Mouse (Mus musculus) adrenal gland, adult (tissue): ENCODE measurements around the gene Lonp2.
A peak's percentile ranks its signal among the peaks of the same experiment; 100 is the strongest.

Experiments used
- DNase-seq, 2 experiments: peaks; one replicate each; pipeline ENCODE4 v3.0.0; 2022 to 2023; ENCODE audit warnings: low spot score in 1 of 2; ENCODE audit not compliant: inconsistent age in 2 of 2

Lonp2 gene

GRCm38 (mm10) chr8:86745935-86746441, 122.1 kb downstream of the Lonp2 start:
- peak; percentile 96 to 98 for DNase-seq

DNA sequence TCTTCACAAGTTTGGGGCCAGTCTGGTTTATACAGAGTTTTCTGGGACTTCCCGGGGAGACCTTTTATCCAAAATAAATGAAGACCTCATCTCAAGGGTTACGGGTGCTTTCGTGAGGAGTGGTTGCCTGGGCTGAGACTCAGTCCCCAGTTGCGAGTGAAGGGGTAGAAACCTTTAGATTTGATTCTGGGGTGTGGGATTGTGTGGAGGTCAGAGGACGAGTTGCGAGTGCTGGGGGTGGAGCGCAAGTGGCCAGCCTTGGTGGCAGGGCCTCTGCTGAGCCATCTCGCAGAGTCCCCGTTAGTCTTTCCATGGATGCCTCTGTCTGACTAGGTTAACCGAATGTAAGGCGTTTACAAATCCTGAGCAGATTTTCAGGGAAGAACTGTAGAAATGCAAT, 122.7 kb downstream of the Lonp2 start:
- DNase-seq, result peak in 1 of 2 experiments; percentile 57

DNA sequence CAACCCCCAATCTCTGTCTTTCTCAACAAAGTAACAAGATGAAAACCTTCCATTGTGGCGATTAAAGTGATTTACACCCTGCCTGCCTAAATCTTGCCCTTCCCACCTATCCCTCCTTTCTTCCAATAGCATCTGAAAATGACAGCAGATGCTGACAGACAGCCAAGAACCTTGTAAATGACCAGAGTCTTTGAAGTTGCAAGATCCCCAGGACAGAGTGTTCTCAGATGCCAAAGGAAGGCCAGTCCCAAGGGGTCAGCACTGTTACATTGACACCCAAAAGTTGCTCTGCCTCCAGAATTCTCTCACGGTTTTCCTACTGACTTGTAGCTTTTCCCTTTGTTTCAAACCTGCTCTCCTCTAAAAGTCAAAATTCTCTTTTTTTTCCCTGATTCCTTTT, 126.0 kb downstream of the Lonp2 start:
- peak; percentile 65 to 78 for DNase-seq

- peak; percentile 41 to 78 for DNase-seq
Measured at GRCm38 (mm10) chr8:86756948-86757733, 133.3 kb downstream of the Lonp2 start.

DNA sequence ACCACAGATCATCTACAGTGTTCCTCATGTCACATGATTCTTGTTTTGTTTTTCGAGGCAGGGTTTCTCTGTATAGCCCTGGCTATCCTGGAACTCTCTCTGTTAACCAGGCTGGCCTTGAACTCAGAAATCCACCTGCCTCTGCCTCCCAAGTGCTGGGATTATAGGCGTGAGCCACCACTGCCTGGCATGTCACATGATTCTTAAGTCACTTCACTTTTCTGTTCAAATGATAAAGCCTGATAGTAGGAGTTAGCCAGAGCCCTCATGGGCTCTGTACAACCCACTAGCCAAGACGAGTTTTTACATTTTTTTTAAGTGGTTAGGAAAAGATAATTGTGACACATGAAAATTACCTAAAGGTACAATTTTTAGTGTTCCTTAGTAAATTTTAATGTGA, 134.8 kb downstream of the Lonp2 start:
- DNase-seq, result no peak

GRCm38 (mm10) chr8:86759090-86759491, 135.2 kb downstream of the Lonp2 start:
- DNase-seq, result no peak

DNA sequence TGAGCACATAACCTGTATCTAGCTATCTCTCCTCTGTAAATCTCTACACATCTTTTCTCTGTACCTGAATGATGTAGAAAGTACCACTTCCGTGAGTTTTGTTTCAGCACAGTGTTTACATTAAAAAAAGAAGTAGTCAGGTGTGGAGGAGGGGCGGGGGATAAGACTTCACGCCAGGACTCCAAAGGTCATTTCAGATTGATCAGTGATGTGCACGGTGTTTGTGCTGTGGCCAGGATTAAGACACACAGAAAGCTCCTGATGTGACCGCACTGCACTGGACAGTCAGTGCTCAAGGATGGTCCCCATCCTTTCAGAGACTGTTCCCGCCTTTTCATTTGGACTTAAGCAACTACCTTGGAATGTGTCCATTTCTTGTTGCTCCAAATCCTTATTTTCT, 136.9 kb downstream of the Lonp2 start:
- DNase-seq, result no peak

- no peak for DNase-seq
Measured at GRCm38 (mm10) chr8:86762806-86763205, 139.0 kb downstream of the Lonp2 start.

GRCm38 (mm10) chr8:86765155-86765554, 141.3 kb downstream of the Lonp2 start:
- no peak for DNase-seq

- DNase-seq, result no peak
Measured at GRCm38 (mm10) chr8:86765669-86766068, 141.8 kb downstream of the Lonp2 start.

DNA sequence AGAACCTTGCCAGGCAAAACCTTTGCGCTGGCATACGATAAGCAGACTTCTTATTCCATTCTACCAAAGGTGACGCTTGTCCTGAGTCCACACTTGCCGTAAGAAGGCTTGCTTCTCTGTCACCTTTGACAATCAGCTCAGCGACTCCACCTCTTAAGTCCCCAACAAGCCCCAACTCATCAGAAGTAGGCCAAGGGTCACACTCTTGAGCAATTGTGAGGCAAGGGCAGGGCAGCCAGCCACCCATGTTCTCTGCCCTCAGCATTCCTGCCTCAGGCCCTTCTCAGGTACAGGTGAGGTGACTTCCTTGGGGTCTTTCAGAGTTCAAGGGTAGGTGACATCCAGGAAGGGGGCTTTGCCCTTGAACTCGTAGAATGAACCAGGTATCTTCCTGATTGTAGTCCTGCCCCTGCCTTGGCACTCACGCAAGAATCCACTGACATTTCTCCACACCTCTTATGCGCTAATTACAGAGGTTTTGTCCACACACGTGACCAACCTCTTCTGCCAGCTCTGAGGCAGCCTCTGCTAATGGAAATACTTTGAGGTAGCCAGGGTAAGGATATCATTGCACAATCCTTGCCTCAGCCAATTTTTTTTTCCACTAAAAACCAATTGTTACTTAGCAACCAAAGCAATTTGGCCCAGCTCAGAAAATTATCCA, 142.8 kb downstream of the Lonp2 start:
- DNase-seq, result peak in 1 of 2 experiments; percentile 71

DNA sequence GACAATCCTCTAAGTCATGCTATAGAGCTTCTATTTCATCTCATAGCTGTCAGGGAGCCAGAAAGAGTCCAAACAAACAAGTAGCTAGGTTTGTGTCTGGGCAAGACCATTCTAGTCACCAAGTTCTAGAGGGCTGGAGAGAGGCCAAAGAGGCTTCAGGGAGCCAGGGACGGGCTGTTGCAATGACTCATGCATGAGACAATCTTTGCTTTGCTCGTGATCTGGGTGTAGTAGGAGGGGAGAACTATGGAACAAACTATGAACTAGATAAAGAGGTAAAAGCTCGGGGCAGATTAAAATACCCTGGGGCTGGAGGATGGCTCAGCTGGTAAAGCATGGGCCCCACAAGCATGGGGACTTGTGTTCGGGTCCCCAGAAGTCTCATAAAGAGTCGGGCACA, 144.7 kb downstream of the Lonp2 start:
- DNase-seq, result peak; percentile 84 to 93

GRCm38 (mm10) chr8:86769945-86770715, 146.3 kb downstream of the Lonp2 start:
- peak in 1 of 2 experiments; percentile 58 for DNase-seq
